Mouse (Mus musculus) spleen, adult 2 months (tissue): ENCODE measurements around the gene Mat2a.

Source experiments
- CTCF ChIP-seq: fragments of 200-500 bp; IDR thresholded peaks from 2 replicates; pipeline ENCODE4 v1.5.1; 2011; ENCODE audit warnings: mild to moderate bottlenecking, inconsistent platforms; ENCODE audit not compliant: insufficient read depth, insufficient read length, insufficient replicate concordance; ENCODE audit errors: extremely low read depth
- POLR2A ChIP-seq: fragments of 200-500 bp; IDR thresholded peaks from 2 replicates; pipeline ENCODE4 v1.6.1; 2011; ENCODE audit warnings: low read depth, low read length, inconsistent platforms

DNA sequence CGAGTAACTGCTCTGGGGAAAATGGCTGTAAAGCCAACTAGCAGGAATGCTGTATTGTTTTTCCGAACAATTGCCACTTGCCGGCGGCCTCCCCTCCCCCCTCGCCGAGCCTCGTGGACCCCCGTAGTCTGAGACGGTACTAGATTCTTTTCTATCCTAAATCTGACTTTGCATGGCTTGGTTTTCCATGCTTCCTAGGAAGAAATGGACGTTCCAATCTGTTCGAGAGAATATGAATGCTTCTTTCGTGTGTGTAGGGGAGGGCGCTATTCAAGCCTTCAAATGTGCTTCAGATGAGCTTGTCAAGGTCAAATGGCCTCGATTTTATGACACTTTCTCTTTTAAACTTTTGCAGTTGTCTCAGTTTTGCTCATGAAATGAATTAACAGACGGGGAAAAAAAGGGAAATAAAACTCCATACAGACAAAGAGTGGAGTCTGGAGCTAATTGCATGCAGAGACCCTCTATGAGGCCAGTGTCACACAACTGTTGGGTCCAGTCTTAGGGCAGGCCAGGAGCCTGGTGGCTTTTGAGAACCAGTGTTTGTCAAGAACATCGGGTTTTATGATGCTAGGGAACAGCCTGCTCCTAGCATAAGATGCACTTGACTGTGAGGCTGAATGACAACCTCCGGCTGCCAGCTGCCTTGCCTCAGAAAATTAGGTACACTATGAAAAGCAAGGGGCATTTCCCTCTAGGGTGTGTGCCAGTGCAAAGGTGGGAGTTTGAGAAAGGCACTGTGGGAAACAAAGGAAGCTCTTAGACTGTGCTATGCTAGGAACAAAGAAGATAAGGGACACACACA lies 1.0 kb upstream of the Mat2a start:
- TF ChIP-seq CTCF (no peak), POLR2A (no peak)
